Mouse (Mus musculus) CD4-positive, CD25-positive, alpha-beta regulatory T cell, adult 2 months (primary cell): ENCODE measurements around the gene Plce1.

ENCODE experiments used
- DNase-seq: peaks from one replicate; pipeline ENCODE4 v3.0.0-alpha.2; 2012; ENCODE audit warnings: low read depth, low spot score

Plce1 gene

DNA sequence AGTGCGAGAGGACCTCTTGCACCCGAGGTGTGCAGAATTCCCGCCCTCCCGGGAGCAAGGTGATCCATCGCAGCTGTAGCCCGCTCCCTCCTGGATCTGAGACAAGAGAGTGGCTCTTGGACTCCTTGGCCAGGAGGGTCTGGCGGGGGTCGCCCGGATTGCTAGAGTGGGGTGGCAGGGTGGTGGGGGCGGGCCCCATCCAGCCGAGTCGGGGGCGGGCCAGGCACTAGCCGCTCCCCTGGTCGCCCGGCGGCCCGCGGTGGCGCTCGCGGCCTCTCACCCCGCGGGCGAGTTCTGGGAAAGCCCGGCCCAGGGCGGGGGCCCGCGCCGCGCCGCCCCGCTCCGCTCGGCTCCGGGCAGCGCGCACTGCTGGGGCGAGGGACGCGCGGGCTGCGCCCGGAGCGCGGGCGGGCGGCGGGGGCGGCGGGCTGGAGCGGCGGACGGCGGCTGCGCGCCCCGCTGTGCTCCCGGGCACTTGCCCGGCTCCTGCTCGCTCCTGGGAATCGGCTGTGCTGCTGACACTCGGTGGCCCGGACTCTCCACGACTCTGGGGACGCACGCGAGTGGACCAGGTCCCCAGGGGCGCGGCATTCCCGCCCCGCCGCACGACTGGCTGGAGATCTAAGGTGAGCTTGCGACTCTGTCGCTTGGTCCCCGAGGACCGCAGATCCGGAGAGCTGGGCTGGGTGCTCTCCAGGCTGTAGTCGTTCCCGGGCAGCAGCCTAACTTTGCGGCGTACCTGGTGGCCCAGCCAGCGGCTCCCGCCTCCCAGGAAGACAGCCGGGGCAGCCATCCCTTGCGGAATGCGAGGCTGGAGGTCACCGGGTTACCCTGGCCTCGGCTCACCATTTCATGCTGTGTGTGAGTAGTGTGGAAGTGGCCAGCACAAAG lies at the start of gene Plce1:
Gene Plce1, plus strand, starts transcription at position 379 of the 891 bp plus-strand sequence.
- DNase-seq: no peak

DNA sequence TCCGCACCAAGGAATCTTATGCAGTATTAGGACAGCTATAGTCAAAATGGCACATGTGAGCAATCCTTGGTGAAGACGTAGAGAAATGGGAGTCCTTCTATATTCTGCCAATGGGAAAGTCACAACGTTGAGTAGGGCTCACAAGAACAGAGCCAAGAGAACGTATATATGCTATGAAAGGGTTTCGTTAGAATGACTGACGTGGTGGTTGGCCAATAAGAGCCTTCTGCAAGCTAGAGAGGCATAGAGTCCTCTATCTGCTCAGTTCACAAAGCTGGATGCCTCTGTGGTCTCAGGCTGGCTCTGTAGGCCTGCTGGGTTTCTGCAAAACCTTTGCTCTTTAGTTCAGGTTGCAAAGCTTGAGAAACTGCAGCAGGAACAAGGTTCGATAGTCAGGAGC lies 49.6 kb upstream of the Plce1 start:
- no peak for DNase-seq

DNA sequence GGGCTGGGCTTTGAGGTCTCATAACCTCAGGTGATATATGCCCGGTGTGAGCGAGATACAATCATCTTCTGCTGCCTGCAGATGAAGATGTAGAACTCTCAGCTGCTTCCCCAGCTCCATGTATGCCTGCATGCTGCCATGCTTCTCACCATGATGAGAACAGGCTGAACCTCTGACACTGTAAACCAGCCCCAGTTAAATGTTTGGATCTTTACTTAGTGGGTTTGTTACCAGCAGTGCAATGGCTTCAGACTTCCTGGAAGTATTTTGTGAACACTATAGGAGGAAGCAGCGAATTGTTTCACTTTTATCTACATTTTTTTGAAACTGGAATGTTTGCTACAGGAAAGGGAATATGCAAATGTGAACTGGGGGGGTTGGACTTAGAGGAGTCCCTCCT lies 48.9 kb upstream of the Plce1 start:
- DNase-seq: no peak

DNA sequence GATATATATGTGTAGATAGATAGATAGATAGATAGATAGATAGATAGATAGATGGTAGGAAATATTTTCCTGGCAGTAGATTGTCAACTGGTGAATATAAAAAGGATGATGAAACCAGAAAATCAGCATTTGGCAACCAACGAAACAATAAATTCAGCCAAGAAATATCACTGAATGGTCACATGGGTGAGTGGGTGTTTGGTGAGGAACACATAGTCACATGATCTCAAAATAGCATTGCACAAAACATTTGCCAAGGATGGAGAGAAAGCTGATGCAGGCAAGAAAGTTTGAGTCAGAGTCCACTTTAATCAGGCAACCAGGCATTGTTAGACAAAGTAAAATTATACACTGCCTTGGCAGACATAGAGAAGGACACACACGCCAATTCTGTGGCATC lies 47.5 kb upstream of the Plce1 start:
- no peak for DNase-seq

DNA sequence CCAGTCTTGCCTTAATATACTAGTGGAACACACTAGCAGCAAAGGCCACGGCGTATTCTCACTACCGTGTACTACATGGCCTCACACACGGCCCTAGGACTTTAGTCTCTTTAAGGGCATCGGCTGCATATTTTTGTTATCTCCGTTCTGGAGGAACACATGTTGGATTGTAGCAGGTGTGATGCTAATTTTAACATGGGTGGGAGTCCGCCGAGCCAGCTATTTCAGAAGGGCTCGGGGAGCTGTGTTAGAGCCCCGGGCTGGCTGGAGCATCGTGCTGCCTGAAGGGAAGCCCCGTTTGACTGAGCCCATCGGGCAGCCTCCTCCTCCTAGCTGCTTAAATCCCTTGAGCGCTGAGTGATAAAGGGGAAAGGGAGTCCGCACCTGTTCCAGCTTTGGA lies 45.7 kb upstream of the Plce1 start:
- no peak for DNase-seq

DNA sequence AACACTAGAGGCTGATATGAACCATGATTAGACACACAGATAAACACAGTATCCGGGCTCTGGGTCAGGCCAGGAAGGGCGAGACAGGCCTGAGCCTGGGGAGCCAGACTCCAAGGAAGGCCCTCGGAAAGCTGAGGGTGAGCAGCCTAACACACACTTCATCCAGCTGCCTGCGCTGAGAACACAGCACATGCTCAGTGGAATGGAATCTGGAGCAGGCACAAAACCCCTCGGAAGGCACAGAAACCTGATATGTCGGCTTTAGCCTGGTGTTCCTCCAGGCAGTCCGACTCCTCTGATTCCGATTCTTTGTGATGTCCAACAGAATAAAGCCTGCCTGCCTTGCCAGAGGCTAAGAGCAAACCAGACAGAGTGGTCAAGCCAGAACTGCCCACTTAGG lies 39.0 kb upstream of the Plce1 start:
- DNase-seq: no peak

DNA sequence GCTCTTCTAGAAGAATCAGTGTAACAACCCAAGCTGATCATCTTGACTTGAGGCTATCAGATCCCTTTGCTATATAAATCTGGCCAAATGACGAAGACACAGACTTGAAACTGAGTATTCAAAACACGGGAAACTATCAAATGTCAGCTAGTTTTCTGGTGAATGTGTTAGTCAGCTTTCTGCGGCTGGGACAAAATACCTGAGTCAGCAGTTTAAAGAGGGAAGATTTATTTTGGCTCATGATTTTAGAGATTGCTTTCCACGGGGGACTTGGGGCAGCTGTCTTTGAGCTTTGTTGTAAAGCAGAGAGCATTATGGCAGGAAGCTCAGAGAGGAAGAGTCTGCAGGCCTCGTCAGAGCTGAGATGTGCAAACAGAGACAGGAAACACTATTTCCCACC lies 35.2 kb upstream of the Plce1 start:
- DNase-seq: no peak

DNA sequence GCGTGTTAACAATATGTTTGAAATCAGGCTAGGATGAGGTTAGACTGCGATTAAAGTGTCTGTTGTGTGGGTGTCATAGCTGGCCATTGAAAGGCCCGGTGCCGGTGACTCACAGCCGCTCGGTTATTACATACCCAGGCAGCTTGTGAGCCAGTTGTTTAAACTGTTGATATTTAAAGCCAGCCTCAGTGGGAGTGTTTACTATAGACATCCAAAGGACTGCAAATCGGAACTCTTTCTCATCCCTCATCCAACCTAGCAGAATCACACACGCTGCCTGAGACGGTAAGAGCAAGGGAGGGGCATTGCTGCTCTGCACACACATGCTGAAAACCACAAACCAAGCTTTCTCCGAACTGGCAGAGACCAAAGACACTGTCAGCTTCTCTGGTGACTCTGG lies 25.7 kb upstream of the Plce1 start:
- DNase-seq: no peak

DNA sequence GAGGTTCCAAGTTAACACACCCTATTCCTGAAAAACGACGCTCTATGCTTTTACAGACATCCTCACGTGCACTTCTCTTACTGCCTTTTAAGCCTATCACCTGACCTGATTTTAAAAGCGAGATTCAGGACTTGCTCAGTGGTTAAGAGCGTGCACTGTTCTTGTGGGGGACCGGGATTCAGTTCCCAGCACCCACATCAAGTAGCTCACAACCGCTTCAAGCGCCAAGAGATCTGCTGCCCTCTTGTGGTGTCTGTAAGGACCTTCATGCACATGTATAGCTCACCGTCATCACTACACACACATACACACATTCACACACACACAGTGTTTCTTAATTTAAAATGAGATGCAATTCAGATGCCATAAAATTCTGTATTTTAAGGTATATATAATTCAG lies 21.9 kb upstream of the Plce1 start:
- no peak for DNase-seq

DNA sequence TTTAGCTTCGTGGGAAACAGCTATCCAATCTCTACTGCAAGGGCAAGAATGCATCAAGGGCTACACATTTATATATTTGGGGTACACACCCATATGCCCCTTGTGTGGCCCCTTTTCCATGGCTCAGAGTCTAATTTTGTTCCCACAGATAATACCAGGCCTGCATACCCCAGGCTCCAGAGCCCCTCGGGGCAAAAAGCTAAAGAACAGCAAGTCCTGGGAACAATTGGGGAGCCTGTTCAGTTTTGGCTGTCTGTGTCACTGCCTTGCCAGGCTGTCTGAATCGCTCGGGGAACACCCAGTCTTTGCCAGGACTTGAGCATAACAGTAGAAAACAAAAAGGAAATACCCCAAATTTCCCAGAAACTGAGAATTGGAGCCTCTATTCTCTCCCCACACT lies 20.2 kb upstream of the Plce1 start:
- DNase-seq: no peak

DNA sequence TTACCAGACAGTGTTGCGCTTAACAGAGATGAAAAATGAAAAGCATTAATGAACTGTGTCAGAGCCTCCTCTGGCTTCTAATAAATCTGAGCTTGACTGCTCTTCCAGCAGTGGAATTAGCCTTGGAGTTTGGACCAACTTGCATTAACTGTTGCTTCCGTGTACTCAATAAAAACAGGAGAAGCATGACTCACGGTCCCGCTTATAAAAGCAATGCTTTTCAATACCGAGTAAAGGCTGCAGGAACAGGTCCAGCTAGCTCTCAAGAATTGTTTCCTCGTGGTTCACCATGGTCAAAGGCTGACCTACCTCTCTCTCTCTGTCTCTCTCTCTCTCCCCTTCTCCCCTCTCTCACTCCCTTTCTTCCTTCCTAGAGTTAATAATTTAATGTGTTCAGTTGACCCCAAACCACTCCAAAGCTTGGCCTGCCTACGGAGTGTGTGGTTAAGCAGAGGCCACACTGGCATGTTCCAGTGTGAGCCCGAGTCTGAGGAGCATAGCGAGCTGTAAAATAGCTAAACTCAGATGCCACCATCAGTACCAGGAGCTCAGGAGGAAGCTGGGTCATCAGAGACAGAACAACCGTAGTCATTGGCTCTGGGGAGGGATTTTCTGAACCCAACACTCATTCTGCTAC lies 10.5 kb upstream of the Plce1 start:
- DNase-seq: no peak

DNA sequence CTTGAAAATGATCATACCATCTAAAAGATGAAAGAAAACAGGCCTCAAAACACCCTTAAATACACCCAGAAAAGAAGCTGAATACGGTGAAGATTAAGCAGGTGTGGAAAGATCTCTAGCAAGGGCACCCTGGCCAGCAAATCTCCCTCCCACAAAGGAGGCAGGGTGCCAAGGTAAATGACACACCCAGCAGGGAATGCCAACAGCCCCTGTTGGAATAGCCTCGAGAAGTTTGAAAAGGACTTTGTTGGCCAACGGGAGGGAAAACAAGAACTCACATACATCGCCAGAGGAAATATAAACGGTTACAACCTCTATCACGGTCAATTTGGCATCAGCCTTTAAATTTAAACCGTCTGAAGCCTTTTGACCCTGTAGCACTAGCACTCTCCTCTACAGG lies 5.5 kb upstream of the Plce1 start:
- DNase-seq: no peak

DNA sequence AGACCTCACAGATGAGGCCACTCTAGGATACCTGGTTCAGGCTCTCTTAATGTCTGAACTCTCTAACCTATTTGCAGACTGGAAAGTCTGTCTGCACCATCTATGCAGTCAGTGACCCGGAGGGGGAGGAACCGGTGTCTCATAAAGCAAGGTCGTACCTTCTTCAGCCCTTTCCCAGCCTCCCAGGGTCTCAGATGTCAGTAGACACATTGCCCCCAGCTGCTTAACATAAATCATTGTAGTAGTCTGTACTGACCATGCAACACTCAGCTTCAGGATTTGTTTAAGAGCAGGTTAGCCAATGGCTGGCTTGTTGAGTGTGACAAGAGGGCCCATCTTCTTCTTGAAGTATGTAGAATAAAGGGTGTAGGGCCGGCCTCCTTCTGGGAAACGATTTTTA lies 2.6 kb upstream of the Plce1 start:
- DNase-seq: no peak

DNA sequence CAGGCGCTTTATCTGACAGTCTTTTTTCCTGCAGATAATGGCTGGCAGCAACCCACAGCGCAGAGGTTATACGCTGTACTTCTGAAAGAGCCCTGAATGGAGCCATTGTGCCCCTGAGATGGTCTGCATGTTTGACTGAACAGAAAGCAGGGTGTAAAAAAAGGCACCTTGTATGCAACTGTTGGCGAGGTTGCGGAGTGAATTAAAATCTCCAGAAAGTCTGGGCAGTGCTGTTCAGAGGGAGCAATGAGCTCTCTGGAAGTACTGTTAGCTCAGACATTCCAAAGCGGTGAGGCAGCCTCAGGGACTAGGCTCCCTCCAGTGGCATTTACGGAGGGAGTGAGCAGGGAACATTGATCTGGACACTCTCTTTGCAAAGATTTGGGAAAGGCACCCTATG lies 2.0 kb upstream of the Plce1 start:
- DNase-seq: no peak

DNA sequence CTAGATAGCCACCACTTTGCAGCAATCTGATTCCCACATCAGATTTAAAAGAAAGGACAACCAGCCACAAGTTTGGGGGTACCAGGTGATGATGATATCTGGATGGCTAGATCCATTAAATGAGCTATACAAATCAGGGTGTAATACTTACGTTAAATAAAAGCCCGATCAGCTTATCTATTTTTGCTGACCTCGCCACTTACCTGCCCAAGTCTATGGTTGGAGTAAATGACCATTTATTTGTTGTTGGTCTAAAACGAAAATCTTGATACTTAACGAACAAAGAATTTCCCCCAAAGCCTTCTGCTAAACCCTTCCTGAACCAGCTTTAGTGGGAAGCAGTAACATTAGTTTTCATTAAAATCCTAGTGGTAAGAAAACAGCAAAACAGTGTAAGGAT lies 1.4 kb upstream of the Plce1 start:
- DNase-seq: no peak

DNA sequence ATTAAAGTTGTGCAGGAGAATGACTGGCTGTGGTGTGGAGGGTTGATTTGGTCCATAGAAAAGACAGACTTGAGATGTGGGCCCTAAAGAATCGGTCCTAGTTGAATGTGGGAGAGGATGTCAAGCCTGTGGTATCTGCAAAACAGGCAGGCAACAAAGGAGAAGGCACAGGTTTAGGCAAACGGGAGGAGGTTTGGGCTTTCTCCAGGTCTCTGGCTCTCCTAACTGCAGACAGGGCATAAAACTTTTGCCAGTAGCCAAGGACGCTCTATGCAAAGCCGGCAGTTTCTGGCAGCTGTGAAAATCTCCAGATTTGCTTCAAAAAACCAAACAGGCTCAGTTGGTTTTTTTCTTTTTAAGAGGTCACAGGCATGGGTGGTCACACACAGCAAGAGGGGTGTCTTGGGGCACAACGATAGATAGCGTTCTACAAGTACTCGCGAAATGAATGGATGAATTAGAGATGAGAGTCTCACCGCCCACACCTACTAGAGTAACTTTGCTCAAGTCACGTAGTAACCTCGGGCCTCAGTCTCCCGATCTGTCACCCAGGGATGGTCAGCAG lies 671 bp upstream of the Plce1 start:
- DNase-seq: no peak

DNA sequence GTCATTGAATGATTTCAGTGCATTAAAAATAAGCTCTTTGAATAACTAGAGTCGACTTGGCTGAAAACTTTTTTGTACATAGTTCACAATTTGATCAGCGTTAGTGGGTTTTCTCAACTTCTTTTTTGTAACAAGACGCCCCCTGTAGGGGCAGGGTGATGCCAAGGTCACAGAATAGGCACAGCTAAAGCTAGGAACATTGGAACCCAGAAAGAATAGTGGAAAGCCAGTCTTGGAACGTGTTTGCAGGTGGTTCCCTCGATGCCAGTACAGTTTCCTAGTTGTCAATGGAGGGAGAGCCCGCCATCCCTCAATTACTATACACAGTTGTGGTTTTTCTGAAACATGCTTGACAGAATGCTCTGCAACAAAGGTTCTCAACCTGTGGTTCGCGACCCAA lies 997 bp downstream of the Plce1 start:
- DNase-seq: no peak

DNA sequence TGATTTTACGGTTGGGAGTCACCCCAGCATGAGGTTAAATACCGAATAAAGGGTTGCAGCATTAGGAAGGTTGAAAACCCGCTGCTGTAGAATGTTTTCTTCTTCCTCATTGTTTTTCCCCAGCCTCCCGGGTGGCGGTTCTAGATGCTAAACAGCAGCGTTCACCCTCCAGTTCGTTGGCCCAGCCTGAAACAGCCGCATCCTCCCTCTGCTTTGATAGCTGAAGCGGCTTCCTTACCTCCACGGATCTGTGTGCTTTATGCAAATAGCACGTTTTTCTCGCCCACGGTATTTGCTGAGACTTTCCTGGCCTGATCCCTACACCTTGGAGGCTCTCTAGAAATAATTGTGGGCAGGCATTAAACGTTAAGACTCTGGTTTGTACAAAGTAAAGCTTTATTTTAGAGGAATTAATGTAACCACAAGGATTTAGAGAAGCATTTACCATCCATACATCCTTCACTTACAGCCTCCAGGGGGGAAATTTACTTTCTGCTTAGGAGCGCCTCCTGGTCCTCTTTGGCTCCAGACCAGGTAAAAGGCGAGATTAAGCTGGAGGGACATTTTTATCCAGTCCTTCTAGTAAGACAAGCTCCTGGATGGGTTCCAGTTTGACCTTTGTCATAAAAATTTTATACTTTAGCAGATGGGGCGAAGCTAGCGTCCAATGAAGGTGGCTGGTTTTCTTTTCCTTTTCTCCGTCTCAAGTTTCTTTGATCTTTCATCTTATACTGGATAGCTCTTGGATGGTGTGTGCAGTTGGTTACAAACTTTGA lies 1.7 kb downstream of the Plce1 start:
- DNase-seq: no peak

DNA sequence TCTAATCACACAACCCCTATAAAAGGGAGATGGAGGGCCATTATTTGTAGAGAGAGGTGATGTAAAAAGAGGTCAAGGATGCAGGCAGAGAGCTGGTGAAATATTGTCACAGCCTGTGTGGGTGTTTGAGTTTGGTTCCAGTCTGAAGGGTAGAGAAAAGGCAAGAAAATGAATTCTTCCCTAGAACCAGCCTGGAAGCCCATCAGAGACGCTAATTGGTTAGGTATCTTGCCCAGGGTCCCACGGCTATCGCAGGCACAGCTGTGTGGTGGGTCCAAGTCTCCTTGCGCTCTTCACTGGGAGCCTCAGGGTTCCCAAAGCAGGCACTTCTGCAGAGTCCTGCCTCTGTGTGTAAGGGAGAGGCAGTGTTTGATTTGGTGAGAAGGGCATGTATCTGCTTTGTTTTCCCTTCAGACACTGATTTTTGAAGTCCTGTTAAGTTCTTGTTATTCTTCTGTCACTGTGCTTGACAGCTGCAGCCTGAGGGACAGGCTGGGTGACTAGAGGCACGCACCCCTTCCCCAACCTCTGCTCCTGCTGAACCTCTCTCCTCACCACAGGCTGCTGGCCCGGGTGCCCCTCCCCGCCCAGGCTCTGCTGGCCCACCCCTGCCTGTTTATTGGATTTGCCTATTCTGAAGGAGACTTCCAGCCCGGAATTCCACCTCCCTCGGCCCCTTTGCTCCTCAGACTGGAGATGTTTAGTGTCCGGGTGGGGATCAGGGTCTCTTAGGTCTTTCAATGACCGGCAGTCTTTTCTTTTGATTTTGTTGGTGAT lies 5.1 kb downstream of the Plce1 start:
- DNase-seq: no peak

DNA sequence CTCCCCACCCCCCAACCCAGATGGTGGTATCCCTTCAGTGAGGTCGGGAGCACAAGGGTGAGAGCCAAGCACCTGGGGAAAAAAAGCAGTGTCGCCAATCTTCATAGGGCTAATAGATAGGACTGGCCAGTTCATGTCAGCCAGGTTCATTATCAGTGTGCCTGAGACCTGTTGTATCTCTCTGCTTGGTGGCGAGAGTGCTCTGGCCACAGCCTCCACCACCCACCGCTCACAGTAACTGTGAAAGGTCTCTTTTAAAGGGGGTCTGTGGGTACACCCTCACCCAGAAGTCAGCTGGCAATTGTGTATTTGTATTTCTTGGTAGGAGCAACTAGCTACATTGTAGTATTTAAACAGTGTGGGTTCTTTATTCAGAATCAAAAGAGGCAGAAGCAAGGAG lies 6.6 kb downstream of the Plce1 start:
- DNase-seq: no peak

DNA sequence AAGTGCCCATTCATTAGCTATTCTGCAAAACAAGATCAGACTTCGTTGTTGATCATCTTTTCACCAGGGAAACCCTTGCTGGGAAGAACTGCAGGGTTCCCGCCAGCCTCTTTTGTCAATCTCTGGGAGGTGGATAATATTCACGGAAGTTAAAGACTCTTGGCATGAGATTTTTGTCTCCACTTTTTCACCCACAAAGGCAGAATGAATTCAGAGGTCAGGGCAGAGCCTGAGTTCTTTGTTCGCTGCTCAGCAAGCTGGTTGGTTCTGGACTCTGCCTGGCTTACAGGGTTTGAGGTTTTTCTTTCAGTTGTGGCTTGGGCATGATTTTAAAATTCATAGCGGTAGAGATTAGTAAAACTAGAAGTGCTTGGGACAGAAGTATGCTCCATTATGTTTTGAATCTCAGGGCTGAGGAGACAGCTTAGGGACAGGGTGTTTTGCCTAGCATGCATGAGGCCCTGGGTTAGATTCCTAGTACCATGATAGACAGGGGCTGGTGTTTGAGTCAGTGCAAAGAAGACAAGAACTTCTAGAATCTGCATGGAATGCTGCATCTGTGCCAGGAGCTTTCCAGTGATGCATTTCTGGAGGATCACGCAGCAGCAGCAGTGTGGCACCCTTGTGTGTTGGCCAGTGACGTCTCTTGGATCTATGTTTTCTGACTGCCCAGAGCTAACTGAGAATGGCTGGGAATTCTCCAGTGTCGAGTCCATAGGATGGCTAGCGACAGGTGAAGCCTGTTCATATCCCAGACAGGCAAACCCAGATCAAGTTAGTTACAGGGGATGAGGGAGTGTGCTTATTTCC lies 7.4 kb downstream of the Plce1 start:
- no peak for DNase-seq
